Mouse (Mus musculus): ENCODE results near the gene Pitpnm3. TPM values are rescaled to one million over a fixed set of nuclear protein-coding genes. Genes with fewer than 3 reads are reported as not detected.

Pitpnm3 gene
- polyA plus RNA-seq, 1 experiment from 2014 or later = 0.14 TPM

DNA sequence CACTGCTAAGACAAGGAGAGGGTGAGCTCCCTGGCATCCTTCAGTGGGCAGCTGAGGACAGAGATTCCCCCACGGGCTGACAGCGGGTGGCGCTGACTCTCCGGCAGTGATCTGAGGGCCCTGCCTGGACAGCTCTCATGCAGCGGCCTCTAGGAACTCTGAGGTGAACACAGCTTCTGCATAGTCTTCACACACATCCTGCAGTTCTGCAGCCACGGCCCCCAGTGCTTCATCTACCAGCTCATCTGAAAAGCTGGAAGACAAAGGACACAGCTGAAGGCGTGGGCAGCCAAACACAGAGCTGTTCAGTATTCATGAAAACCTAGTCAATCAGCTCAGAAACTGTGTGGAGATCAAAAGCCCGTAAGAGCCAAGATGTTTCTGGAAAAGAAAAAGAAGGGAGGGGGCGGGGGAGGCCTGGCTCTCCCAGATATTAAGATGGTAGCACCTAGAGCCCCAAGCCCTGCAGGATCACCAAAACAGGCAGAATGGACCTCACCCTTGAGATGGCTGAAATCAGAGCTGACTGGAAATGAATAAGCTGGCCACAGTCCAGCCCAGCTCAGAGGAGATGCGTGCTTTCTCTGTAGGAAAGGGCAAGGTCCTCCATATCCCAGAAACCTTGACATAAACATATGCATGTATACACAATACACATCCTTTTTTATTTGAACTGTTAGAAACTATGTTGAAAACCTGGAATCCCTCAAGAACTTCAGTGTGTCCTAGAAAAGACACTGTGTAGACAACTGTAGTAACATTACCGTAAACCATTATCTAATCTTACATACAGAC is 19.8 kb upstream of the Pitpnm3 start:
- Histone ChIP-seq H3K4me2 (replicated peaks) (no peak overlapping the region), H3K4me1 (peaks cover 6% of the 10 kb centered on the region; the same call in 1 of the 2 replicates), H3K9me3 (no peaks in the 10 kb centered on the region), H3K4me3 (no peak overlapping the region), H3K9ac (no peak overlapping the region), H3K27me3 (no peaks in the 10 kb centered on the region), H3K36me3 (peaks cover 69% of the 10 kb centered on the region), H3K27ac (no peak overlapping the region)
- WGBS = 88% methylated on average over 11 of the region's 11 CpGs
- no peak for ATAC-seq (ENCODE audit: low FRiP score, low read depth)

DNA sequence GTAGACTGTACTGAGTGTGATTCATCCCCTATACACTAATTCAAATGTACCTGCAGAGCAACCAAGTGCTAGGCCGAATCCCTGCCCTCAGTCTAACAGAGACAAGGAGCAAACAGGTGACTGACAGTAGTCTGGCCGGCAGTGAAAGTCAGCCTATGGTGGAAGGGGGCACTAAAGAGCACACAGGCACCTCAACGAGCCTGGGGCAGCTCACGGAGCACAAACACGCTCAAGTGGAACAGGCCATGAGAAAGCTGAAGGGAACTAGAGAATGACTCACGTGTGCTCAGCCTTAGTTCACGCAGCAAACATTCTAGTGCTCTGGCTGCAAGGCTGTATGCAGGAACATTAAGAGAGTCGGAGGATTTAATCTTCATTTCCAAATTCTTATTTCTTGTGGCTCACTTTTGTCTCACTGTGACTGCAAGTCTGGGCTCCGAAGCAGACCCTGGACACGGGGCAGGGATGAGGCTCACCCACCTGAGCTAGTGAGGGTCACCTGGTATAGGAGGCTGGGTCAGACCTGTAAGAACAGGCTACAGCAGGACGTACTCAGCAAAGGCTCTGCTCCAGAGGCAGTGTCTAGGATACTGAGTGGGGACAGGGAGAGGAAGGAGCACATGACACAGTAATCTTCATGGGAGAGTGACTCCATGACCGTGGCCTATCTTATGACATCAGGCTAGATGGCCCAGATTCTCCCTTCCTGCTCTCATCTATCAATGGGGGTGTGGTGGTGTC is 17.7 kb upstream of the Pitpnm3 start:
- WGBS = 85% methylated on average over 12 of the region's 12 CpGs
- Histone ChIP-seq H3K9me3 (no peaks in the 10 kb centered on the region), H3K4me1 (peaks cover 6% of the 10 kb centered on the region; the same call in 1 of the 2 replicates), H3K4me2 (replicated peaks) (no peak overlapping the region), H3K27me3 (no peaks in the 10 kb centered on the region), H3K9ac (no peak overlapping the region), H3K27ac (no peak overlapping the region), H3K36me3 (peaks cover 50% of the 10 kb centered on the region), H3K4me3 (no peak overlapping the region)
- ATAC-seq (ENCODE audit: low FRiP score, low read depth) = no peak

GRCm38 (mm10) chr11:72151120-72151519 is 15.5 kb upstream of the Pitpnm3 start:
- no peaks in the 10 kb centered on the region for H3K9me3 ChIP-seq
- H3K27ac ChIP-seq = no peak overlapping the region
- no peak overlapping the region for H3K4me2 ChIP-seq (replicated peaks)
- H3K9ac ChIP-seq = no peak overlapping the region
- peaks cover 30% of the 10 kb centered on the region for H3K36me3 ChIP-seq
- no peaks in the 10 kb centered on the region for H3K27me3 ChIP-seq
- ATAC-seq (ENCODE audit: low FRiP score, low read depth) = no peak
- WGBS = 61% methylated on average over 2 of the region's 2 CpGs
- peaks cover 6% of the 10 kb centered on the region; the same call in 1 of the 2 replicates for H3K4me1 ChIP-seq
- no peak overlapping the region for H3K4me3 ChIP-seq

DNA sequence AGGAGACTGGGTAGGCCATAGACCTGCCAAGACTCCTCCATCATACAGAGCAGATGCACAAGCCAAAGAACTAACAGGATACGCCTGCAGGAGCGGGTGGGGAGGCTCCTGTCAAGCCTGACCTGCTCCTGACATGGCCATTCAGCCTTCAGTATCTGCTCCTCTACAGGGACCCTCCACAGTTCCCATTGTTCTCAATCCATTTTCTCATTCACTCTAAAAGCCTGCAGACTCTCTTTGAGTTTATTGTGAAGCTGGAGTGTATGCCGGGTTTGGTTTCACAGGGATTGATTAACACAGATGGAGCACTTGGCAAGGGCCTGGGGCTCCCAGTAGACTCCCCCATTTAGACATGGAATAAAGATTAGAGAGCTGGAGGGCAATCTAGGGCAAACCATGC is 12.3 kb upstream of the Pitpnm3 start:
- H3K27me3 ChIP-seq = peaks cover 5% of the 10 kb centered on the region; the same call in 1 of the 2 replicates
- H3K4me2 ChIP-seq (replicated peaks) = no peak overlapping the region
- no peak overlapping the region for H3K9ac ChIP-seq
- peaks cover 17% of the 10 kb centered on the region for H3K4me1 ChIP-seq
- no peak for ATAC-seq (ENCODE audit: low FRiP score, low read depth)
- peaks cover 4% of the 10 kb centered on the region for H3K36me3 ChIP-seq
- no peak overlapping the region for H3K4me3 ChIP-seq
- 52% methylated on average over 3 of the region's 3 CpGs for WGBS
- no peak overlapping the region for H3K27ac ChIP-seq
- no peaks in the 10 kb centered on the region for H3K9me3 ChIP-seq

DNA sequence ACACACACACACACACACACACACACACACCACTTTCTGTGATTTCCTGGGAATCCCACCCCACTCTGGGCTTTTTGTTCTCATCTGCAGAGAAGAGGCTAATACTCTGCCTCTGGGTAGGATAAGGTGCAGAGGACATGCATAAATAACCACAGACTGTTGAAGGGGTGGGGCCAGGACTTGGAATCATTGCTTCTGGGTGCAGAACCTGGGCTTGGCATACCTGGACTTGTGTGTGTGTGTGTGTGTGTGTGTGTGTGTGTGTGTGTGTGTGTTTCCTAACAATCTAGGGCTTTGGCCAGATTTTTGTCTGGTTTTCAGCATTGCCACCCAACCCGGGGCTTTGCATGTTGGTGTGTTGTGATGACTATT is 10.3 kb upstream of the Pitpnm3 start:
- peaks cover 16% of the 10 kb centered on the region for H3K4me1 ChIP-seq
- H3K9ac ChIP-seq = no peak overlapping the region
- no peak overlapping the region for H3K4me2 ChIP-seq (replicated peaks)
- H3K36me3 ChIP-seq = no peaks in the 10 kb centered on the region
- no peak overlapping the region for H3K4me3 ChIP-seq
- no peak overlapping the region for H3K27ac ChIP-seq
- 43% methylated on average over 1 of the region's 1 CpGs for WGBS
- H3K27me3 ChIP-seq = peaks cover 11% of the 10 kb centered on the region; the same call in 1 of the 2 replicates
- H3K9me3 ChIP-seq = no peaks in the 10 kb centered on the region
- no peak for ATAC-seq (ENCODE audit: low FRiP score, low read depth)

DNA sequence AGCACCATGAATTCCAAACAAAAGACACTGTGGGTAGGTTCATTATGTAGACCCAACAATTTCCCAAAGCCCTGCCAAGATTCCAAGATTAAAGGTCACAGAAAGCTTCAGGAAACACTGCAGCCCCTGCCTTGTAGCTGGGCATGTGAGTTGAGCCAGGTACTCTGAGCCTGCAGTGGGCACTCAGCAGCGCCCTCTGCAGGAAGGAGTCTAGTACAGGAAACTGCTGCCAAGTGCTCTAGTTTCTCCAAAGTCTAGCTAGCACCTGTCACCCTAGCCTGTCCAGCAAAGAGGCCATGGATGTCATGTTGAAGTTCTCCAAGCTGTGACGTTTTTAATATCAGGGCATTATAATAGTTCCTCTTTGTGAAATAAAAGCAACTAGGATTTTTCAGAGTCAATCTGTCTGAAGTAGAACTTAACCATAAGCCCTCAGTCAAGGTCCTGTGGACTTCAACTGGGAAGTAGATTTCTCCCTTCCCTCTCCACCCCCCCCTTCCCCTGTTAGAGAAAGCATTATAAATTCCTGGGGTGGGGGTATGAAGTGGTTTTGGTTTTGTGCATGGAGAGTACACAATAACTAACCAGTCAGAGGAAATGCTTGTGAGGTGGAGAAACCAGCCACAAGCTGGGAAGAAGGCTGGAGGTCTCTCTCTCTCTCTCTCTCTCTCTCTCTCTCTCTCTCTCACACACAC is 9.8 kb upstream of the Pitpnm3 start:
- peaks cover 12% of the 10 kb centered on the region; the same call in 1 of the 2 replicates for H3K27me3 ChIP-seq
- no peak overlapping the region for H3K4me2 ChIP-seq (replicated peaks)
- no peaks in the 10 kb centered on the region for H3K36me3 ChIP-seq
- H3K4me3 ChIP-seq = no peak overlapping the region
- no peak for ATAC-seq (ENCODE audit: low FRiP score, low read depth)
- WGBS = 7% methylated on average over 2 of the region's 2 CpGs
- H3K9me3 ChIP-seq = no peaks in the 10 kb centered on the region
- peaks cover 16% of the 10 kb centered on the region for H3K4me1 ChIP-seq
- H3K9ac ChIP-seq = no peak overlapping the region
- H3K27ac ChIP-seq = no peak overlapping the region

DNA sequence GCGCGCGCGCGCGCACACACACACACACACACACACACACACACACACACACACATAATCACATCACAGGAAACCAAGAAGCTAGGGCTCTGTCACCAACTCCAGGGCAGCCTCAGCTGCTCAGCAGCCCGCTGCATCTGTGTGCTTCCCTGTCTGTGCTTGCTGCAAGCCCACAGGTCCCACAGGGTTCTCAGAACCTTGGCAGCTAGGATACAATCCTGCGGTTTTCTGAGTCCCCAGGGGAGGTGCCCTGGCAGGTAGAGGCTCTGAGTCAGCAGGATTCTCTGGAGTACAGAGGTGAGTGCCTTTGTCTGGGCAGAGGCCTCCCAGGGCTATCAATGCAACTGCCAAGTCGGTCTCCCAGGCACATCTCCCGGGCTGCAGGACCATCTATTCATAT is 7.3 kb upstream of the Pitpnm3 start:
- no peak for ATAC-seq (ENCODE audit: low FRiP score, low read depth)

DNA sequence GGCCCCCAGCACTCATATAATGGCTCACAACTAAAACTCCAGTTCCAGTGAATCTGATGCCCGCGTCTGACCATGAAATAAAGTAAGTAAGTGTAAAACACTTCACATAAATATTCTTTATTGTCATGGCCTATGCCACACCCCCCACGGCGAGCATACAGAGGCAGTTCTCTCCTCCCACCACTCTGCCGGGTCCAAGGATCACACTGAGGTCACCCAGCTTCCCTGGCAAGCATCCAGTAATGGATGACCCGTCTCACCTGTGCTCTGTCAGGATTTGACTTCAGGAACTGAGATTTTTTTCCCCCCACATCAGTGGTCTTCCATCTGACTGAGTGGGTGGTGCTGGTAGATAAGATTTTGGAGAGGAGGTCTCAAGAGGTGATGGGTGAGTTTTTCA is 4.6 kb upstream of the Pitpnm3 start:
- no peak for ATAC-seq (ENCODE audit: low FRiP score, low read depth)
- Histone ChIP-seq H3K9ac (no peak overlapping the region), H3K27me3 (peaks cover 51% of the 10 kb centered on the region), H3K4me1 (peaks cover 25% of the 10 kb centered on the region), H3K27ac (no peak overlapping the region), H3K36me3 (no peaks in the 10 kb centered on the region), H3K4me3 (no peak overlapping the region), H3K9me3 (no peaks in the 10 kb centered on the region), H3K4me2 (replicated peaks) (no peak overlapping the region)
- WGBS = 47% methylated on average over 6 of the region's 6 CpGs

More for the DNA sequence above, 7.3 kb upstream of the Pitpnm3 start:
- no peak overlapping the region for H3K4me3 ChIP-seq
- no peaks in the 10 kb centered on the region for H3K36me3 ChIP-seq
- no peaks in the 10 kb centered on the region for H3K9me3 ChIP-seq
- WGBS = 38% methylated on average over 10 of the region's 10 CpGs
- peaks cover 24% of the 10 kb centered on the region for H3K27me3 ChIP-seq
- peaks cover 16% of the 10 kb centered on the region for H3K4me1 ChIP-seq
- H3K4me2 ChIP-seq (replicated peaks) = no peak overlapping the region
- H3K9ac ChIP-seq = no peak overlapping the region
- H3K27ac ChIP-seq = no peak overlapping the region

- Histone ChIP-seq H3K4me3 (peak overlapping the region; percentile 56), H3K27ac (no peak overlapping the region), H3K4me2 (replicated peaks) (peak overlapping the region; percentile 98), H3K27me3 (peaks cover 80% of the 10 kb centered on the region), H3K9me3 (no peaks in the 10 kb centered on the region), H3K36me3 (no peaks in the 10 kb centered on the region), H3K4me1 (peaks cover 25% of the 10 kb centered on the region), H3K9ac (no peak overlapping the region; the same call in 1 of the 2 replicates)
- WGBS = 21% methylated on average over 11 of the region's 11 CpGs
- no peak for ATAC-seq (ENCODE audit: low FRiP score, low read depth)
Measured at GRCm38 (mm10) chr11:72136231-72136982, 829 bp upstream of the Pitpnm3 start.

GRCm38 (mm10) chr11:72134536-72135382 is 819 bp downstream of the Pitpnm3 start:
- Histone ChIP-seq H3K9me3 (no peaks in the 10 kb centered on the region), H3K27me3 (peaks cover 74% of the 10 kb centered on the region), H3K9ac (peak overlapping the region; percentile 68), H3K36me3 (no peaks in the 10 kb centered on the region), H3K4me2 (replicated peaks) (peak overlapping the region; percentile 98), H3K27ac (no peak overlapping the region), H3K4me1 (peaks cover 30% of the 10 kb centered on the region), H3K4me3 (peak overlapping the region; percentile 56)
- no peak for ATAC-seq (ENCODE audit: low FRiP score, low read depth)
- 13% methylated on average over 24 of the region's 24 CpGs for WGBS

GRCm38 (mm10) chr11:72133075-72133474 is 2.5 kb downstream of the Pitpnm3 start:
- peaks cover 33% of the 10 kb centered on the region for H3K4me1 ChIP-seq
- no peak for ATAC-seq (ENCODE audit: low FRiP score, low read depth)
- no peak overlapping the region for H3K9ac ChIP-seq
- no peak overlapping the region for H3K4me2 ChIP-seq (replicated peaks)
- H3K27ac ChIP-seq = no peak overlapping the region
- WGBS = 69% methylated on average over 10 of the region's 10 CpGs
- H3K4me3 ChIP-seq = no peak overlapping the region
- peaks cover 66% of the 10 kb centered on the region for H3K27me3 ChIP-seq
- no peaks in the 10 kb centered on the region for H3K9me3 ChIP-seq
- H3K36me3 ChIP-seq = no peaks in the 10 kb centered on the region

Measured in limb, embryonic 13.5 days (tissue).